Mouse (Mus musculus) testis, adult 2 months (tissue): ENCODE measurements around the gene Atf7ip. TPM values are rescaled to one million over a fixed set of nuclear protein-coding genes. Genes with fewer than 3 reads are reported as not detected.

ENCODE experiments used
- H3K27ac ChIP-seq: fragments of 200-500 bp; 2 replicates; pipeline ENCODE4 v1.5.1; 2012; ENCODE audit warnings: low read depth, low read length; ENCODE audit not compliant: control insufficient read depth, insufficient read depth
- H3K27me3 ChIP-seq: fragments of 200-500 bp; 2 replicates; pipeline ENCODE4 v1.6.1; 2012; ENCODE audit warnings: mild to moderate bottlenecking, low read length, moderate library complexity; ENCODE audit not compliant: control insufficient read depth, insufficient read depth
- H3K36me3 ChIP-seq: fragments of 200-500 bp; 2 replicates; pipeline ENCODE4 v1.6.1; 2012; ENCODE audit warnings: mild to moderate bottlenecking, low read length; ENCODE audit not compliant: control insufficient read depth, insufficient read depth
- H3K4me1 ChIP-seq: fragments of 200-500 bp; 2 replicates; pipeline ENCODE4 v1.6.1; 2012; ENCODE audit warnings: low read length; ENCODE audit not compliant: control insufficient read depth, insufficient read depth
- H3K4me3 ChIP-seq: fragments of 200-500 bp; 2 replicates; pipeline ENCODE4 v1.5.1; 2012; ENCODE audit warnings: low read depth, mild to moderate bottlenecking, low read length, moderate library complexity, mixed read lengths; ENCODE audit not compliant: control insufficient read depth
- CTCF ChIP-seq: fragments of 200-500 bp; IDR thresholded peaks from 2 replicates; pipeline ENCODE4 v1.5.1; 2012; ENCODE audit warnings: low read depth, mild to moderate bottlenecking, inconsistent platforms, low read length, moderate library complexity; ENCODE audit not compliant: control insufficient read depth, insufficient read depth, insufficient replicate concordance
- POLR2A ChIP-seq: fragments of 200-500 bp; IDR thresholded peaks from 2 replicates; pipeline ENCODE4 v1.6.1; 2012; ENCODE audit warnings: low read depth, mild to moderate bottlenecking, inconsistent platforms, low read length, moderate library complexity; ENCODE audit not compliant: control insufficient read depth
- polyA plus RNA-seq: library from polyadenylated mRNA; depleted of rRNA; stranded (reverse); fragments of >200 nt; gene quantifications from 2 replicates; pipeline ENCODE4 v1.2.3, GENCODE M21; 2012

Gene Atf7ip
- polyA plus RNA-seq, 1 experiment = 16.8 TPM

DNA sequence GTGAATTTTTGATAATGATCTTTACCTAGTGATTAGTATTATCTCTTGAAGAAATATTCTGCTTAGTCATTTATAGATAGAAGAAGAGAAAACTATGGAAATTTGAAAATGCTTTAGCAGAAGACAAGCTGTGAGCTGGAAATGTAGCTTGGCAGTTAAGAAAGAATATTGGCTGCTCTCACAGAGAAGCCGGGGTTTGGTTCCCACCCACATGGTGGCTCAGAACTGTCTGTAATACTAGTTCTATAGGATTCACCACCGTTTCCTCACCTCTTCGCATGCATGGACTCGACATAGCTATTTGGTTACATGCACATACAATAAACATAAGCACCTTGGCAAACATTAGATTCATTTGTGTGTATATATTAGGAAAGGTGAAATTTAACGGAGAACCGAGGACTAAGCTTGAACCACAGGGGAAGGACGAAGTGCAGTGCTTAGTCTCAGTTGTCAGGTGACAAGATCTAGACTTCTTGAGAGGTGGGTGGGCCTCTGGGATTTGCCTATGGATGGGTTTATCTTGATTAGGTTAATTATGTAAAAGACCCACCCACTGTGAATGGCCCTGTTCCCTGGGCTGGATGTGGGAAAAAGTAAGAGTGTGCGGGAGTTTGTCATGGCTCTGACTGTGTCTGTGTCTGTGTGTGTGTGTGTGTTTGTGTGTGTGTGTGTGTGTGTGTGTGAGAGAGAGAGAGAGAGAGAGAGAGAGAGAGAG lies 52.5 kb downstream of the Atf7ip start:
- TF ChIP-seq POLR2A = no peak
- TF ChIP-seq CTCF = no peak
- no peaks in the 10 kb centered on the region for H3K4me1 ChIP-seq
- H3K27ac ChIP-seq = no peak overlapping the region
- H3K4me3 ChIP-seq = no peak overlapping the region
- H3K36me3 ChIP-seq = peaks cover 7% of the 10 kb centered on the region
- no peaks in the 10 kb centered on the region for H3K27me3 ChIP-seq

DNA sequence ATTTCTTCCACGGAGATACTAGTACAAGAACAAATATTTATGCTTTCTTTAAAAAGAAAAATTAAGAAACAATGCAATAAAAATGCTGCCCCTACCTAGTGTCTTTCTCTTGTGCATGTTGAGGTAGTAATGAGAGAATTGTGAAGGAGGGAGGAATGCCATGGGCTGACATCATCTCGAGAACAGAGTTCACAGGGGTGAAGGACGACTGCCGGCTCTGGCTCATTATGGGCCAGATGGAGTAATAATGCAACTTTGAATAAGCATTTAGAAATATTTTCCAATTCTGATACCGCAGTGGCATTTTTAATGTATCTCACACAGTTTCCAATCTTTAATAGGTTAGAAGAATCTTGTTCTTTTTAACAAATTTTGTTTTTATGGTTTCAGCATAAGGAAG lies 60.0 kb downstream of the Atf7ip start:
- Histone ChIP-seq H3K4me3 (no peak overlapping the region), H3K27me3 (no peaks in the 10 kb centered on the region), H3K27ac (no peak overlapping the region), H3K4me1 (no peaks in the 10 kb centered on the region), H3K36me3 (peaks cover 5% of the 10 kb centered on the region; the same call in 1 of the 2 replicates)
- TF ChIP-seq POLR2A = no peak
- no peak for TF ChIP-seq CTCF

DNA sequence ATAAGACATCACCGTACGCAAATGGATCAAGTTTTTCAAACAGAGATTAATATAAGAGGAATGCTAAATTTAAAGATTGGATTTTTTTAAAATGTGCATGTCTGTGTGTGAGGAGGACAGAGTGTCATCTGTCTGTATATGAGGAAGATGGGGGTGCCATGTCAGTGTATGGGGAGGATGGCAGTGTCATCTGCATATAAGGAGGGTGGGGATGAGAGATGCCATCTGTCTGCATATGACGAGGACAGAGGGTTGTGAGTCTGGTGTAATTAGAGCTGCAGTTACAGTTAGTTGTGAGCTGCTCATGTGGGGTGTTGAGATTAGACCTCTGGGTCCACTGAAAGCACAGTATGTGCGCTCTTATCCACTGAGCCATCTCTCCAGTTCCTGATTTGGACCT lies 84.8 kb downstream of the Atf7ip start:
- H3K36me3 ChIP-seq = peaks cover 2% of the 10 kb centered on the region
- no peak for TF ChIP-seq CTCF
- no peak for TF ChIP-seq POLR2A
- no peaks in the 10 kb centered on the region for H3K4me1 ChIP-seq
- no peaks in the 10 kb centered on the region for H3K27me3 ChIP-seq
- no peak overlapping the region for H3K4me3 ChIP-seq
- H3K27ac ChIP-seq = no peak overlapping the region

DNA sequence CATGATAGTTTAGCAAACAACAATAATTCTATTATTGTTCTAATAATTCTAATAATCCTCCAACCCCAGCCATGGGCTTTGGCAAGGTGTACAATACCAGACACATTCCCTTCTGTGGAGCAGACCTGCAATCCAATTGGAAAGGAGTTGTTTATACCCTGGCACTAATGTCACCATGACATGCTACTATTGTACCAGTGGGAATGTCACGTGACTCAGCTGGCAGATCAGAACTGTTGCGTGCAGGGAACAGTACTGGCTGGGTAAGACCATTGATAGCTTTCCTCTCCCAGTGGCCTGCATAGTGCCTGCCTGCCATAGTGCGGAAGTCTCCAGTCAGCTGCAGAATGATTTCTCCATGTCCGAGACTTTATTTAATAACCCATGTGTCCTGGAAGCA lies 88.6 kb downstream of the Atf7ip start:
- Histone ChIP-seq H3K27me3 (no peaks in the 10 kb centered on the region), H3K27ac (no peak overlapping the region), H3K4me1 (no peaks in the 10 kb centered on the region), H3K36me3 (peaks cover 3% of the 10 kb centered on the region), H3K4me3 (no peak overlapping the region)
- TF ChIP-seq CTCF = no peak
- TF ChIP-seq POLR2A = no peak

DNA sequence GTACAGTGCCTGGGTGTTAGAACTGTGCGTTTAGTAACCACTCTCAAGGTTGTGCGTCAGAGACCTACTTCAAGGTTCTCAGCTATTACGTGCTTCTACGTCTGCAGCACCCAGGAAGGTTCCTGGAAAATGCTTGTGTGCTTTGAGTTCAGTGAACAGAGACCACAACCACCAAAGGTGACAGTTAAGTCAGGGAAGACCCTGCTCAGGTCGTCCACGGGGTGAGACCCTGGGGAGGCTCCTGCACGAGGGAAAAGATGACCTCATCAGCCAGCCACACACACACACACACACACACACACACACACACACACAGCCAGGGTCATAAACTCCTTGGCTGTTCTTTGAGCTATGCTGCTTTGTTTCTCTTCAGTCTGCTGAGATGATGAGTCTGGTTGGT lies 96.6 kb downstream of the Atf7ip start:
- no peak overlapping the region for H3K27ac ChIP-seq
- H3K36me3 ChIP-seq = peaks cover 2% of the 10 kb centered on the region
- no peak overlapping the region for H3K4me3 ChIP-seq
- TF ChIP-seq POLR2A (no peak), CTCF (no peak)
- no peaks in the 10 kb centered on the region for H3K27me3 ChIP-seq
- H3K4me1 ChIP-seq = no peaks in the 10 kb centered on the region

DNA sequence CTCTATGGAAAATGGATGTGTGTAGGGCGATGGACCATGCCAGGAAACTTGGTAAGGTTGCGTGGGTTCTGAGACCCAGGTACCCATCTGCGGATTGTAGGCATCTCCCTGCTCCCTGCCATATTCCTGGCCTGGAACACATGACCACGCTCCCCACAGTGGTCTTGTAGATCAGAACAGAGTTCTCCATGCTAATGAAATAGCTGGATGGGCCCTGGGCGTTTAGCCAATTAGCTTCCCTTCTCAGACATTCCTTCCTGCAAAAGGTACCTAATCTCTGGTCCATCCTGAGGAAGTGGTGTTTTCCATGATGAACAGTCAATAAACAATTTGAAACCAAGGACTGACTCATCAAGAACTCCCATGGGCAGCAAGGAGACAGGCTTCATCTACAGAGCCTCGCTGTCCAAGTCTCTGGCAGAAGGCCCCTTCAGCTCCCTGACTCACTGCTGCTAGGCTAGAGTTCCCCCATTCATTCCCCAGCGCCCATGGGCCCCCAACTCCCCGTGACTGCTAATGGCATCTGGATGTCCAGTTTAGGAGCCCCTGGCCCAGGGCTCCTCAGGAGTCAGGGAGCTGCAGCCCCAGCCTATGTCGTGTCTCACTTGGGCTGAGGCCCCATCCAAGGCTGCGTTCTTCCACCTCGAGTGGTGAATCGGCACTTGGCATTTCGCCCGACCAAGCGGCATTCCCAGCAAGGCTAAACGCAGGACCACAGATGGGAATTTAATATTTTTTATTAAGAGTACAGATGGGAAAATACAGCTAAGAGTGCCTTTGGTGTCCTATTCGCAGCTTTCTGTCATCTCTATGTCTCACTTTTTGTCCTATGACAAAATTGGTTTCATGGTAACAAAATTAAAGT lies 105.6 kb downstream of the Atf7ip start:
- no peaks in the 10 kb centered on the region for H3K36me3 ChIP-seq
- no peak overlapping the region for H3K27ac ChIP-seq
- H3K4me3 ChIP-seq = no peak overlapping the region
- H3K4me1 ChIP-seq = no peaks in the 10 kb centered on the region
- no peaks in the 10 kb centered on the region for H3K27me3 ChIP-seq
- TF ChIP-seq CTCF = no peak
- no peak for TF ChIP-seq POLR2A

DNA sequence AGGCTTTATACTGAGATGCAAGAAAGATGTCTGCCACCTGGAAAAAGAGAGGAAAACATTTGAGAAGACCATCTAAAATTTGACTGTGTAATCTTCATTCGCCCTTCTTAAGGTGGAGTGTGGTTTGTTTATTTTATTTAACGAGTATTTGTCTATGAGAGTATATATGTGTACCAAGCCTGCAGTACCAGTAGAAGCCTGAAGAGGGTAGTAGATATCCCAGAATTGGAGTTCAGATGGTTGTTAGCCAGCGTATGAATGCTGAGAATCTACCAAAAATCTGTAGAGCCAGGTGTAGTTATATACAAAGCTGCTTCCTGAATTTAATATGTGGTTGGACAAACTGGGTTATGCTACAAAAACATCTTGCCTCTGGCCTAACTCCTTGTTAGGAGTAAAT lies 106.3 kb downstream of the Atf7ip start:
- Histone ChIP-seq H3K36me3 (no peaks in the 10 kb centered on the region), H3K4me3 (no peak overlapping the region), H3K4me1 (no peaks in the 10 kb centered on the region), H3K27ac (no peak overlapping the region), H3K27me3 (no peaks in the 10 kb centered on the region)
- TF ChIP-seq POLR2A (no peak), CTCF (no peak)
